Mouse (Mus musculus) CH12.LX (cell line): ENCODE measurements around the gene Pex11b. TPM values are rescaled to one million over a fixed set of nuclear protein-coding genes. Genes with fewer than 3 reads are reported as not detected.

Source experiments
- DNase-seq: peaks from one replicate; pipeline ENCODE4 v3.0.0-alpha.2; 2013; ENCODE audit errors: extremely low read depth
- H3K27ac ChIP-seq: 2 replicates; pipeline ENCODE4 v1.5.1; 2012; ENCODE audit warnings: low read depth, mild to moderate bottlenecking, control low read depth, moderate library complexity; ENCODE audit not compliant: insufficient read depth
- H3K27me3 ChIP-seq: replicated peaks from 2 replicates; pipeline ENCODE3; 2012; ENCODE audit warnings: inconsistent platforms
- H3K36me3 ChIP-seq, 2 experiments: replicated peaks in 1 of 2; 2 replicates each; pipeline versions ENCODE3 to v1.6.1; 2012; ENCODE audit warnings: inconsistent platforms in 1 of 2, low read length in 1 of 2, mild to moderate bottlenecking in 1 of 2, mixed read lengths in 1 of 2, moderate library complexity in 1 of 2; ENCODE audit not compliant: control insufficient read depth in 1 of 2, insufficient read depth in 1 of 2
- H3K4me1 ChIP-seq, 2 experiments: 2 replicates each; pipeline ENCODE4 v1.6.1; 2012; ENCODE audit warnings: inconsistent platforms in 1 of 2, moderate library complexity in 1 of 2; ENCODE audit not compliant: insufficient read depth in 2 of 2, control insufficient read depth in 1 of 2
- H3K4me2 ChIP-seq: 2 replicates; pipeline ENCODE4 v1.6.1; 2012; ENCODE audit warnings: low read depth, mild to moderate bottlenecking, control low read depth; ENCODE audit not compliant: poor library complexity, insufficient read depth, severe bottlenecking
- H3K4me3 ChIP-seq, 3 experiments: fragments of 150-350 bp in 1 of 3; sonication (generic) in 1 of 3; replicated peaks in 1 of 3; 2 replicates each; pipeline versions ENCODE3 to v1.5.1; 2011 to 2012; ENCODE audit warnings: low read depth in 2 of 3, low read length in 2 of 3, mild to moderate bottlenecking in 2 of 3, moderate library complexity in 2 of 3, control low read depth in 1 of 3, improper control_type of control experiment in 1 of 3, inconsistent platforms in 1 of 3, mixed read lengths in 1 of 3; ENCODE audit not compliant: poor library complexity in 1 of 3
- H3K79me2 ChIP-seq: replicated peaks from 2 replicates; pipeline ENCODE4 v1.6.1; 2012; ENCODE audit warnings: mild to moderate bottlenecking, moderate library complexity; ENCODE audit not compliant: control insufficient read depth, poor library complexity, insufficient read depth, severe bottlenecking; ENCODE audit errors: extremely low read depth
- H3K9ac ChIP-seq: 2 replicates; pipeline ENCODE4 v1.6.1; 2012; ENCODE audit warnings: low read depth, mild to moderate bottlenecking, control low read depth, moderate library complexity; ENCODE audit not compliant: insufficient read depth
- H3K9me3 ChIP-seq: replicated peaks from 2 replicates; pipeline ENCODE3; 2012; ENCODE audit warnings: low read length, inconsistent platforms, mixed read lengths
- CHD1 ChIP-seq: IDR thresholded peaks from 2 replicates; pipeline ENCODE4 v1.6.1; 2012; ENCODE audit warnings: low read depth, low read length, improper control_type of control experiment, inconsistent platforms
- CHD2 ChIP-seq: IDR thresholded peaks from 2 replicates; pipeline ENCODE4 v1.6.1; 2011; ENCODE audit warnings: low read length, improper control_type of control experiment
- CTCF ChIP-seq, 2 experiments: IDR thresholded peaks in 1 of 2; conservative IDR thresholded peaks in 1 of 2; 2 replicates each; pipeline ENCODE4 v1.5.1; 2011 to 2012; ENCODE audit warnings: low read depth in 2 of 2, low read length in 2 of 2, improper control_type of control experiment in 1 of 2, inconsistent platforms in 1 of 2, mild to moderate bottlenecking in 1 of 2, moderate library complexity in 1 of 2
- E2F4 ChIP-seq: IDR thresholded peaks from 2 replicates; pipeline ENCODE4 v1.6.1; 2011; ENCODE audit warnings: low read depth, low read length, improper control_type of control experiment; ENCODE audit not compliant: insufficient replicate concordance
- EP300 ChIP-seq: IDR thresholded peaks from 2 replicates; pipeline ENCODE4 v1.6.1; 2011; ENCODE audit warnings: low read length, improper control_type of control experiment
- ETS1 ChIP-seq: conservative IDR thresholded peaks from 2 replicates; pipeline ENCODE4 v1.6.1; 2012; ENCODE audit warnings: low read depth, mild to moderate bottlenecking, inconsistent platforms, low read length, improper control_type of control experiment, moderate library complexity
- GABPA ChIP-seq: IDR thresholded peaks from 2 replicates; pipeline ENCODE4 v1.6.1; 2012; ENCODE audit warnings: low read depth, low read length, improper control_type of control experiment, inconsistent platforms; ENCODE audit not compliant: insufficient replicate concordance
- IRF4 ChIP-seq: IDR thresholded peaks from 2 replicates; pipeline ENCODE4 v1.6.1; 2014; ENCODE audit warnings: low read depth, mild to moderate bottlenecking, inconsistent platforms, low read length, improper control_type of control experiment
- JUND ChIP-seq: conservative IDR thresholded peaks from 2 replicates; pipeline ENCODE4 v1.6.1; 2011; ENCODE audit warnings: low read depth, low read length, improper control_type of control experiment
- KAT2A ChIP-seq: IDR thresholded peaks from 2 replicates; pipeline ENCODE4 v1.6.1; 2012; ENCODE audit warnings: low read length, improper control_type of control experiment, inconsistent platforms; ENCODE audit not compliant: insufficient replicate concordance
- MAFK ChIP-seq: IDR thresholded peaks from 2 replicates; pipeline ENCODE4 v1.6.1; 2011; ENCODE audit warnings: low read length, improper control_type of control experiment; ENCODE audit not compliant: insufficient replicate concordance
- MAZ ChIP-seq: IDR thresholded peaks from 2 replicates; pipeline ENCODE4 v1.6.1; 2012; ENCODE audit warnings: low read depth, mild to moderate bottlenecking, inconsistent platforms, low read length, improper control_type of control experiment, moderate library complexity
- MEF2A ChIP-seq: IDR thresholded peaks from 2 replicates; pipeline ENCODE4 v1.6.1; 2014; ENCODE audit warnings: low read depth, mild to moderate bottlenecking, inconsistent platforms, low read length, improper control_type of control experiment, borderline replicate concordance
- MXI1 ChIP-seq: IDR thresholded peaks from 2 replicates; pipeline ENCODE4 v1.6.1; 2011; ENCODE audit warnings: mild to moderate bottlenecking, low read depth, low read length, improper control_type of control experiment
- MYC ChIP-seq: IDR thresholded peaks from 2 replicates; pipeline ENCODE4 v1.6.1; 2011; ENCODE audit warnings: low read depth, mild to moderate bottlenecking, improper control_type of control experiment, low read length
- NELFE ChIP-seq: IDR thresholded peaks from 2 replicates; pipeline ENCODE4 v1.6.1; 2011; ENCODE audit warnings: low read depth, low read length, improper control_type of control experiment
- PAX5 ChIP-seq: IDR thresholded peaks from 2 replicates; pipeline ENCODE4 v1.6.1; 2012; ENCODE audit warnings: low read length, inconsistent platforms, mixed read lengths
- POLR2AphosphoS2 ChIP-seq: IDR thresholded peaks from 2 replicates; pipeline ENCODE4 v1.6.1; 2011; ENCODE audit warnings: low read depth, low read length, improper control_type of control experiment
- RAD21 ChIP-seq: IDR thresholded peaks from 2 replicates; pipeline ENCODE4 v1.6.1; 2011; ENCODE audit warnings: low read depth, mild to moderate bottlenecking, low read length, improper control_type of control experiment, moderate library complexity
- RCOR1 ChIP-seq: conservative IDR thresholded peaks from 2 replicates; pipeline ENCODE4 v1.6.1; 2012; ENCODE audit warnings: low read depth, mild to moderate bottlenecking, inconsistent platforms, low read length, improper control_type of control experiment
- SIN3A ChIP-seq: IDR thresholded peaks from 2 replicates; pipeline ENCODE4 v1.6.1; 2012; ENCODE audit warnings: low read length, improper control_type of control experiment, inconsistent platforms
- SMC3 ChIP-seq: IDR thresholded peaks from 2 replicates; pipeline ENCODE4 v1.6.1; 2011; ENCODE audit warnings: low read depth, low read length, improper control_type of control experiment
- UBTF ChIP-seq: IDR thresholded peaks from 2 replicates; pipeline ENCODE4 v1.6.1; 2012; ENCODE audit warnings: low read depth, mild to moderate bottlenecking, inconsistent platforms, low read length, improper control_type of control experiment, moderate library complexity
- ZKSCAN1 ChIP-seq: IDR thresholded peaks from 2 replicates; pipeline ENCODE4 v1.6.1; 2012; ENCODE audit warnings: low read depth, inconsistent platforms, low read length, improper control_type of control experiment, borderline replicate concordance
- dilution Hi-C: fragments of 300-500 bp; cut with MboI; formaldehyde crosslinking; loops from 2 replicates; pipeline ENCODE4 v1.14.3; 2020; ENCODE audit warnings: low sequenced_read_pairs; ENCODE audit not compliant: extremely low pct_unique_long_range_greater_than_20kb, extremely low pct_ligation_motif_present
- in situ Hi-C: fragments of 300-500 bp; cut with MboI; formaldehyde crosslinking; loops from 3 replicates; pipeline ENCODE4 v1.14.3; 2019; ENCODE audit warnings: low sequenced_read_pairs, low pct_ligation_motif_present, low pct_unique_long_range_greater_than_20kb, mixed read lengths
- polyA plus RNA-seq: library from polyadenylated mRNA; unstranded; fragments of >175 nt; gene quantifications from 2 replicates; pipeline ENCODE4 v1.2.1, GENCODE M21; 2012; ENCODE audit warnings: low read depth; ENCODE audit not compliant: insufficient read length
- total RNA-seq, 2 experiments: library from RNA; depleted of rRNA; stranded (reverse); fragments of 300-350 nt in 1 of 2; fragments of >200 nt in 1 of 2; gene quantifications; 2 replicates each; pipeline ENCODE4 v1.2.3; 2012 to 2014

Gene Pex11b
- total and polyA plus RNA-seq, 3 experiments: 23.4 to 33.1 (median 27.9) TPM

DNA sequence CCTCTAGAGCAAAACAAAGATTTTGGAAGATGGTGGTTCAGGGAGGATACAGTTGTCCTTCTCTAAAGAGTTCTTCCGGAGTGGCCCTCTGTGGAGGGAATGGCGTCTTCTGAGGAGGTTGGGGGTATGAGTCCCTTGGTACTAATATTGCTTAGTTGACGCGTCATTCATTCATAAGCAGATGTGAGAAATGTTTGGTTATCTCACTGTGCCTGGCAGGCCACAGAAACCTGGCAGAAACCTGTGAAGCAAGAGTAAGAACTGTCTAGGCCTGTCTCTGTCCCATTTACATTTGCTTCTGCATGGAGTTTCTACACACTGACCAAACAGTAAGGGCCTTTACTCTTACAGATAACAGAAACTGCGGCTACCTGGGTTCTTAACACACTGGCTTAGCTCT is 36.3 kb downstream of the Pex11b start:
- in situ Hi-C loops: no loop called here
- TF ChIP-seq RAD21: no peak
- no peak for TF ChIP-seq CHD2
- no peak for TF ChIP-seq E2F4
- peak; percentile 73 for TF ChIP-seq SIN3A
- 0 out of 2 replicates have a peak, but pooled peaks have one; percentile 45 for TF ChIP-seq MAZ
- TF ChIP-seq KAT2A: no peak
- TF ChIP-seq UBTF: no peak
- no peak for TF ChIP-seq SMC3
- TF ChIP-seq CTCF (conservative IDR thresholded peaks at IDR 0.05 in 1 of 2, IDR thresholded peaks at IDR 0.05 in 1 of 2; ENCODE audit: low read depth in 2 of 2, low read length in 2 of 2): no peak
- TF ChIP-seq RCOR1: no peak
- no peak for TF ChIP-seq POLR2AphosphoS2
- peak; percentile 51 for TF ChIP-seq IRF4
- TF ChIP-seq MXI1: peak; percentile 55; the same call in 1 of the 2 replicates
- no peak for TF ChIP-seq JUND
- peak; percentile 28; the same call in 1 of the 2 replicates for TF ChIP-seq ETS1
- peak; percentile 79; the same call in 1 of the 2 replicates for TF ChIP-seq CHD1
- TF ChIP-seq MEF2A: no peak
- no peak for TF ChIP-seq MAFK
- TF ChIP-seq EP300: 0 out of 2 replicates have a peak, but pooled peaks have one; percentile 21
- TF ChIP-seq, all 38 proteins: peak for 7
- DNase-seq: no peak
- H3K4me1 ChIP-seq: peaks cover 25 to 43% of the 10 kb centered on the region in 2 experiments
- no peaks in the 10 kb centered on the region for H3K36me3 ChIP-seq
- dilution Hi-C loops: no loop called here
- peaks cover 12% of the 10 kb centered on the region for H3K27me3 ChIP-seq
- H3K27ac ChIP-seq: peak overlapping the region; percentile 16; the same call in 1 of the 2 replicates
- peak overlapping the region; percentile 75 for H3K4me2 ChIP-seq
- no peaks in the 10 kb centered on the region for H3K79me2 ChIP-seq
- H3K4me3 ChIP-seq: peak overlapping the region in 1 of 3 experiments; percentile 8
- H3K9ac ChIP-seq: peak overlapping the region; percentile 6; the same call in 1 of the 2 replicates
- H3K9me3 ChIP-seq: no peaks in the 10 kb centered on the region

DNA sequence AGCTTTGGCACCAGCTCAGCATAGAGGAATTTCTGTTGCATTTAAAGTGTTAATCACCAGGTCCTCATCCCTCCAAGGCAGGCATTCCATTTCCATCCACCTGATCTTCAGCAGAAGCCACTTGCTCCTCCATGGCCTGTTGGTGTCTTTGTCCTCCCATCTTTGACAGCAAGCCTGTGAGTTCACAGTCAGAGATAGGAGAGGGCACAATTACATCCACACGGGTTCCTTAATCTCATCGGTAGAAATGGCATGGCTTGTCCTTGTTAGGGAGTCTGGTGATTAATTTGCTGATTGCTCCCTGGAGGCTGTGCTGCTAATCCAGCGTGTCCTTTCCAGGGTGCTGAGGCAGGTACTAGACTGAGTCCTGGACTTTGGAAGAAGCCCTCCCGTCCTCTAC is 38.3 kb downstream of the Pex11b start:
- Histone ChIP-seq H3K4me1 (peaks cover 25 to 50% of the 10 kb centered on the region in 2 experiments), H3K27me3 (peaks cover 12% of the 10 kb centered on the region), H3K9me3 (no peaks in the 10 kb centered on the region), H3K79me2 (no peaks in the 10 kb centered on the region), H3K27ac (peak overlapping the region; percentile 41), H3K4me3 (no peak overlapping the region), H3K9ac (no peak overlapping the region), H3K4me2 (no peak overlapping the region), H3K36me3 (no peaks in the 10 kb centered on the region)
- DNase-seq: no peak
- in situ Hi-C loops (no loop called here), dilution Hi-C loops (no loop called here)
- TF ChIP-seq PAX5: no peak
- TF ChIP-seq CTCF (conservative IDR thresholded peaks at IDR 0.05 in 1 of 2, IDR thresholded peaks at IDR 0.05 in 1 of 2; ENCODE audit: low read depth in 2 of 2, low read length in 2 of 2): no peak
- no peak for TF ChIP-seq POLR2AphosphoS2
- no peak for TF ChIP-seq IRF4
- no peak for TF ChIP-seq ZKSCAN1
- TF ChIP-seq GABPA: no peak
- no peak for TF ChIP-seq NELFE
- no peak for TF ChIP-seq MYC
- TF ChIP-seq MAZ: no peak
- no peak for TF ChIP-seq KAT2A
- TF ChIP-seq RCOR1: no peak
